Mouse (Mus musculus): ENCODE data around the gene Ift140.

DNA sequence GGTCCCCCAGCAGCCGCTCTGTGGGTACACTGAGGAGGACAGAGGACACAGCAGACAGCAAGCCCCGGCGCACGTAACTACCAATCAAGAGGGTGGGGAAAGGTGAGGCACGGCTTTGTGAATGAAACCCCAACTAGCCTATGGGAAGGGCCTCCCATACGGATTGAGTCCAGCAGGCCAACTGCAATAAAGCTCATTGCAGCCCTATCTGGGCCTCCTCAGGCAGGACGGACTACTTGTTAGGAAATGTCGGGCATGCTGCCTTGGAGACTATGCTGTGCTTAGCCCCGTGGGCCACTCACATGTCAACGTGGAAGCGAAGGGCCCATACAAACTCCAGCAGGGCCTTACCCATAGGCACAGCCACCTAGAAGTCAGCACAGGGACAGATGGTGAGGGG lies 85.5 kb downstream of the Ift140 start:
- TF ChIP-seq CTCF (IDR thresholded peaks at IDR 0.05; ENCODE audit: low read depth) (no peak), EP300 (IDR thresholded peaks at IDR 0.05; ENCODE audit: low read depth) (no peak)

Measured in heart, postnatal 0 days (tissue).